Mouse (Mus musculus) small intestine, adult 2 months (tissue): ENCODE results near the gene Pcsk1. TPM values are rescaled to one million over a fixed set of nuclear protein-coding genes. Genes with fewer than 3 reads are reported as not detected.

Experiments
- H3K27ac ChIP-seq: fragments of 200-500 bp; 2 replicates; pipeline ENCODE4 v1.5.1; 2012; ENCODE audit warnings: low read depth, low read length, control low read depth, inconsistent platforms; ENCODE audit not compliant: insufficient read depth
- H3K27me3 ChIP-seq: fragments of 200-500 bp; 2 replicates; pipeline ENCODE4 v1.6.1; 2012; ENCODE audit warnings: mild to moderate bottlenecking, moderate library complexity, low read length, inconsistent platforms; ENCODE audit not compliant: control insufficient read depth, insufficient read depth
- H3K36me3 ChIP-seq: fragments of 200-500 bp; 2 replicates; pipeline ENCODE4 v1.6.1; 2012; ENCODE audit warnings: mild to moderate bottlenecking, low read length, control low read depth, inconsistent platforms; ENCODE audit not compliant: control insufficient read depth, insufficient read depth
- H3K4me1 ChIP-seq: fragments of 200-500 bp; 2 replicates; pipeline ENCODE4 v1.6.1; 2012; ENCODE audit warnings: low read length, inconsistent platforms, mixed read lengths; ENCODE audit not compliant: control insufficient read depth, insufficient read depth, insufficient read length
- H3K4me3 ChIP-seq: fragments of 200-500 bp; 2 replicates; pipeline ENCODE4 v1.5.1; 2012; ENCODE audit warnings: low read depth, mild to moderate bottlenecking, control low read depth, inconsistent platforms, low read length, moderate library complexity
- CTCF ChIP-seq: fragments of 200-500 bp; IDR thresholded peaks from 2 replicates; pipeline ENCODE4 v1.5.1; 2012; ENCODE audit warnings: low read depth, mild to moderate bottlenecking, control low read depth, inconsistent platforms, low read length, moderate library complexity, mixed read lengths; ENCODE audit not compliant: insufficient replicate concordance, insufficient read length; ENCODE audit errors: extremely low read depth
- POLR2A ChIP-seq: fragments of 200-500 bp; IDR thresholded peaks from 2 replicates; pipeline ENCODE4 v1.6.1; 2012; ENCODE audit warnings: low read depth, mild to moderate bottlenecking, control low read depth, inconsistent platforms, low read length, moderate library complexity
- WGBS: fragments of 180-500 bp; shearing (Covaris S2); methylation state at CpG from one replicate; pipeline ENCODE4 v1.1.7; 2018; 5-methylcytosine and 5-hydroxymethylcytosine counted together
- polyA plus RNA-seq: library from polyadenylated mRNA; depleted of rRNA; stranded (reverse); fragments of >200 nt; gene quantifications from 2 replicates; pipeline ENCODE4 v1.2.3, GENCODE M21; 2012

The Pcsk1 gene
- polyA plus RNA-seq, 1 experiment = 1.1 TPM

- no peaks in the 10 kb centered on the region for H3K27me3 ChIP-seq
- H3K4me3 ChIP-seq = no peak overlapping the region
- no peak overlapping the region for H3K27ac ChIP-seq
- TF ChIP-seq POLR2A (no peak), CTCF (no peak)
- 46% methylated on average over 2 of the region's 2 CpGs for WGBS
- no peaks in the 10 kb centered on the region for H3K4me1 ChIP-seq
- no peaks in the 10 kb centered on the region for H3K36me3 ChIP-seq
Observed at GRCm38 (mm10) chr13:75113114-75113513, 23.5 kb downstream of the Pcsk1 start.

GRCm38 (mm10) chr13:75114007-75114424 is 24.4 kb downstream of the Pcsk1 start:
- Histone ChIP-seq H3K27me3 (no peaks in the 10 kb centered on the region), H3K4me3 (no peak overlapping the region), H3K4me1 (no peaks in the 10 kb centered on the region), H3K27ac (no peak overlapping the region), H3K36me3 (no peaks in the 10 kb centered on the region)
- WGBS = 89% methylated on average over 2 of the region's 2 CpGs
- TF ChIP-seq CTCF = no peak
- no peak for TF ChIP-seq POLR2A

GRCm38 (mm10) chr13:75114838-75115237 is 25.2 kb downstream of the Pcsk1 start:
- Histone ChIP-seq H3K36me3 (no peaks in the 10 kb centered on the region), H3K4me3 (no peak overlapping the region), H3K27me3 (no peaks in the 10 kb centered on the region), H3K27ac (no peak overlapping the region), H3K4me1 (no peaks in the 10 kb centered on the region)
- TF ChIP-seq POLR2A (no peak), CTCF (no peak)
- WGBS = 79% methylated on average over 1 of the region's 1 CpGs

DNA sequence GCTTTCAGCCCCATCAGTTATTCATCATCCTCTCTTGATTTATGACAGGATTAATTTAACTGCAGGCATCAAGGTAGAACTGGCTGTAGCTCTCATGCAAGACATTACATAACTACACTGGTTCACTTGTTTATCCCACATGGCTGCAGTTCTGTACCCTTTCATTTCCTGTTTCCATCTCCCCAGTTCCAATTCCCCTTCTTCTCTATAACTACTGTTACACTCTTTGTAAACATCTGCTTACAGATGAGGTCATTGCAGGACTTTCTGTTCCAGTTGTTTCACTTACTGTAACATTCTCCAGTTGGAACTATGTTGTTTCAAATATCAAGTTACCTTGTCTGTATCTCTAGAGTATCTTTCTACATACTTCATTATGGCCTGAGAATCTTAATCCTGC is 46.2 kb downstream of the Pcsk1 start:
- H3K27me3 ChIP-seq = no peaks in the 10 kb centered on the region
- no peak for TF ChIP-seq CTCF
- no peak for TF ChIP-seq POLR2A
- 0 out of 2 replicates have a peak, but pooled peaks cover 1% of the 10 kb centered on the region for H3K4me1 ChIP-seq
- H3K36me3 ChIP-seq = no peaks in the 10 kb centered on the region
- H3K27ac ChIP-seq = no peak overlapping the region
- no peak overlapping the region for H3K4me3 ChIP-seq

GRCm38 (mm10) chr13:75160661-75161060 is 71.0 kb downstream of the Pcsk1 start:
- H3K27ac ChIP-seq = no peak overlapping the region
- no peaks in the 10 kb centered on the region; the same call in 1 of the 2 replicates for H3K4me1 ChIP-seq
- WGBS = 22% methylated on average over 1 of the region's 1 CpGs
- TF ChIP-seq CTCF (no peak), POLR2A (no peak)
- no peaks in the 10 kb centered on the region for H3K36me3 ChIP-seq
- H3K4me3 ChIP-seq = no peak overlapping the region
- H3K27me3 ChIP-seq = no peaks in the 10 kb centered on the region

DNA sequence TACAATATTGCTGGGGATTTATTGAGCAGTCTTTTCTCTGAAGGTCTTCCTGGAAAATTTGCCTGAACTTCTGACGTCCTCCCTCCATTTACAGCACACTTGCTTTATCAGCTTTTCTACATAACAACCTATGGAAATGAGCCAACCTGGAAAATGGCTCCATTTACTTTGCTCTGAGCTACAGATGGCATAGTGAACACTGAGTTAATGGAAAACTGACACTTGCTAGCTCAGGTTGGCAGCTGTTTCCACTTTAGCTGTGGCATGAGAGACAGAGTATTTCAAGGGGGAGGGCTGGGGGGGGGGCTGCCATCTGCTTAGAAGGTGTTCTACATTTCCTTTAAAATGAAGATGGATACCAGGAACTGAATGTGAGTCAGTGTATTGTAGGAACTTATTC is 73.8 kb downstream of the Pcsk1 start:
- TF ChIP-seq CTCF (no peak), POLR2A (no peak)
- Histone ChIP-seq H3K4me1 (no peaks in the 10 kb centered on the region; the same call in 1 of the 2 replicates), H3K27me3 (no peaks in the 10 kb centered on the region), H3K4me3 (no peak overlapping the region), H3K27ac (no peak overlapping the region), H3K36me3 (no peaks in the 10 kb centered on the region)
- 10% methylated on average over 1 of the region's 1 CpGs for WGBS
